Mouse (Mus musculus): ENCODE measurements around the gene Ubald2.
A peak's percentile ranks its signal among the peaks of the same experiment; 100 is the strongest.
"Not testable (repeated sequence)": the region's sequence is repeated elsewhere in the genome, so short reads cannot be mapped to it uniquely, and the experiment has no call there.

The Ubald2 gene

DNA sequence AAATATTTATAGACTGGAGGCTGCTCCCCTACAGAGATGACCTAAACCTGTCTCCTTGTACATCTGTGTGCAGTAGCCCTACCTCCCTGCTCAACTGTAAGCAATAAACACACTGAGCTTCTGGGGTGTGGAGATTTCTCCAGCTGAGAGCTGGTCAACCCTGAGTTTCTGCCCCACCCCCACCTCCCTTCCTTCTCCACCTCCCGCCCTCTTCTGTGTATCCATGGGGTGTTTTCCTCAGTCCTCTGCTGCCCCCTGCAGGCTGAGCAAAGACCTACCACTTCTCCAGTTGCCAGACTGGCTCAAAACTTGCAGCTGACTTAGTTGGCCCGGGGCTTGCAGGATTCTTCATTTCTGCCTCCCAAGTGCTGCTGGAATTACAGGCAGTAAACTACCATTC, 29.9 kb downstream of the Ubald2 start:
- DNase-seq (ENCODE audit: low spot score in 2 of 2), result peak; percentile 48 to 84

DNA sequence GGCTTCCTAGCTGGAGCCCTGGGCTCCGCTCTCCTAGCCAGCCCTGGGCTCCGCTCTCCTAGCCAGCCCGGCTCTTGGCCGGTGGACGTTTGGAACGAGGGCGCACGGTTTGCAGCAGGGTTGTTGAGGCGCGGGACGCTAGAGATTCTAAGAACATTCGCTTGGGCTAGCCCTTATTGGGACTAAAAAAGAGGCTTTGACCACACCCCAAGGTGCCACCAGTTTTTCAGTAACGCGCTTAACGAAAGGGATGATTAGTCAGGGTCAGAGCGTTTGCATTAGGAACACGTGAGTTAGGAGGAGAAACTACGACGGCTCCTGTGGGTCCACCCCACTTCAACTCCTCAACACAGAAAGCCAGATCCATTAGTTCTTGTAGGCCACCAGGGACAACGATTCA, 32.2 kb downstream of the Ubald2 start, which contains the start of gene Qrich2:
Gene Qrich2 (minus strand): TSS at position 101 of the 400 bp plus-strand sequence.
- DNase-seq (ENCODE audit: low spot score in 2 of 2), result no peak

DNA sequence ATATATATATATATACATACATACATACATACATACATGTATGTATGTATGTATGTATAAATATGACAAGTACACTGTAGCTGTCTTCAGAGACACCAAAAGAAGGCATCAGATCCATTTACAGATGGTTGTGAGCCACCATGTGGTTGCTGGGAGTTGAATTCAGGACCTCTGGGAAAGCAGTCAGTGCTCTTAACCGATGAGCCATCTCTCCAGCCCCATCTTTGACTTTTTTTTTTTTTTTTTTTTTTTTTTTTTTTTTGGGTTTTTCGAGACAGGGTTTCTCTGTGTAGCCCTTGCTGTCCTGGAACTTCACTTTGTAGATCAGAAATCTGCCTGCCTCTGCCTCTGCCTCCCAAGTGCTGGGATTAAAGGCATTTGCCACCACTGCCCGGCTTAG, 34.4 kb downstream of the Ubald2 start:
- not testable (repeated sequence) for DNase-seq (ENCODE audit: low spot score in 2 of 2)

DNA sequence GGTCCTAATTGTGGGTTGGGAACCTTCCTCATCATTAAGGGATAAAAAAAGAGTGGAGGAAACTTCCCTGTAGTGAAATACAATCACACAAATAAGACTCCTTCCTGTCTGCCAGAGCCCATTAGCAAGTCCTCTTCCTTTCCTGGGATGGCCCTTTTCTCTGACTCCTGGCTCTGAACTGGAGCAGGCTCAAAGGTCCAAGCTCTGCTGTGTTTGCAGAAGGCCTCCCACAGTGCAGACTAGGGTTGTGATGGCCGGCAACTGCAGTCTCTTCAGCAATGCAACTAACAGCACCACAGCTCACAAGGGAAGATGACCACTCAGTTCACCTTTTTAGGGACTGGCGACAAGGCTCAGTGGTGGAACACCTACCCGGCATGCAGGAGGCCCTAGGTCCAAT, 36.4 kb downstream of the Ubald2 start:
- no peak for DNase-seq (ENCODE audit: low spot score in 2 of 2)

DNA sequence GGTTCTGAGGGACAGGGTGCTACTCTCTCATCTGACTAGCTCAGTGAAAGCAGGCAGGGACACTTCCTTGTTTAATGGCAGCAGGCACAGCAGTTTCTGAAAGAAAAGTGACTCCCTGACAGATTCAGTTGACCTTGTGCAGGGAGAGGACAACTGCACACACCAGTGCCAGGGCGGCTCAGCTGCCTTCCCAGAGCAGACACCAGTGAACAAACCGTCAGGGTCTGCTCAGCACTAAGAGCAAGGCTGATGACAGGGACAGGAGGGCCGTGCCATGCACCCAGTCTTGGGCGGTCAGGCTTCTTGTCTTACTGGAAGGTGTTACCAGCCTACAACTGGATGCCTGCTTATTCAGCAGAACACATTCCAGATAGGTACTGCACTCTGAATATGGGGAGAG, 37.0 kb downstream of the Ubald2 start:
- no peak for DNase-seq (ENCODE audit: low spot score in 2 of 2)

DNA sequence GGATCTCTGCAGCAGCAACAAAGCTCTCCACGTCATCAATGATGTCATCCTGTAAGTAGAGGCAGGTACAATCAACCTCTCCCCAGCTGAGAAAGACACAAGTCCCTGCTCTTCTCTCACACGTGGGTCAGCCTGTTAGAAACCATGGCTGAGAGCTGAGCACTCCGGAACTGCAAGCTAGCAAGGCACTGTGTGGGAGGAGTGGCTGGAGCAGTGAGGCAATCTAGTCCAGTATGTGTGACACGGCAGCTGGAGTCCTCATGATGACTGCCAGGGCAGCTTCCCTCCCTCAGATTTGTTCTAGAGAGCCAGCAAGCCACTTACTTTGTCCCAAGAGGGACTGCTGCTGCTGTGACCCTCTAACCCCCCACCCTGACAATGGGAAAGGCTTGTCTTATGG, 38.4 kb downstream of the Ubald2 start:
- no peak for DNase-seq (ENCODE audit: low spot score in 2 of 2)

DNA sequence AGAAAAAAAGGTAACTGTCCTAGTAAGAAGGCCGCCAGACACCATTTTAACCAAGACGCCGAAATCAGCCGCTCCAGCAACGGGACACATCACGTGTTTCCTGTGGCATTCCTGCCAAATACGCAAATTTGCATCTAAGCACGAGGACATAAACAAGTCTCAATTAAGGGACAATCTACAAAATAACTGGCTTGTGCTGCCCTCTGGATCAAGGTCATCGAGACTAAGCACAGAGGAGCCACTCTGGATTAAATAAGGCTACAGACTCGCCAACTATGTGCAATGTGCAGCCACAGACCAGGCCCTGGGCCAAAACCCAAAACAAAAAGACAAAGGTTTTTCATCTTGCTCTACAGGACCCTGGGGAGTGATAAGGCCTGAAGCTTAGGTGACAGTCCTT, 42.1 kb downstream of the Ubald2 start:
- no peak for DNase-seq (ENCODE audit: low spot score in 2 of 2)

DNA sequence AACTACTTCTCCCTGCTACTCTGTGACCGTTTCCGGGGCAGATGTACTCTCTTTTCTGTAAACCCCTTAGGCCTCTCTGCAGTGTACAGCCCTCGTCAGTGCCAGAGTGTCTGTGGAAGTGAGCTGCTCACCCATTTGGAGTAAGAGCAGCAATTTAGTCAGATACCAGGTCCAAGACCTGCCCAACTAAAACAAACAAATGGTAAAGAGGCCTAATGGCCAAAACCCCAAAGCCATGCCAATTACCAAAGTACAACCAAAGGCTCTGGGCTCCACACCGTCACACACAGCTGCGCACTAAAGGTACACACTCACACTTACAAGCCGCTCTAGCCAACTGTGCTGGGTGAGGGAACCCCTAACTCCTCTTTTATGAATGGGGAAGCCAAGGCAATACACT, 42.8 kb downstream of the Ubald2 start:
- no peak for DNase-seq (ENCODE audit: low spot score in 2 of 2)

DNA sequence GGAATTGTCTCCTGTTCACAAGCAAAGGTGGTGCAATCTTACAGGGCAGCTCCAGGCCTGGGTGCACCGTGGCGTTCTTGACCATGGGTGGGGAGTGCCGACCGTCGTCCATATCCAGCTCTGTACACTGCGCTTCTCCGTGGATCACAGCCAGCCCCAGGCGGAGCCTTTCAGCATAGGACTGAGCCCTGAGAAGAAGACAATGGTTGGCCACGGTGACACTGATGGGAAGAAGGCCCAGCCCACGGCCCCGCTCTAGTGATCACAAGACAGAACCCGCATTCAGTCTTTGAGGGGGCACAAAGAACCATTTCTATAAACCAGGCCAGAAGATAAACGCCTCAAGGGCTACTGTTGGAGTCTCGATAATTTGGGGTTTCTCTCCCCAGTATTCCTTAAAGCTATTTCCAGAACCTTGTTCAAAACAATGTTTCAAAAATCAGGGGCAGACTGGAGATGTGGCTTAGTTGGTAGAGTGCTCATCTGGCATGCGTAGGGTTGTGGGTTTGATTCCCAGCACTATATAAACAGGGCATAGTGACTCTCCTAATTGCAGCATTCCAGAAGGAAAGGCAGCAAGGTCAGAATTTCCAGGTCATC, 43.4 kb downstream of the Ubald2 start:
- no peak for DNase-seq (ENCODE audit: low spot score in 2 of 2)

DNA sequence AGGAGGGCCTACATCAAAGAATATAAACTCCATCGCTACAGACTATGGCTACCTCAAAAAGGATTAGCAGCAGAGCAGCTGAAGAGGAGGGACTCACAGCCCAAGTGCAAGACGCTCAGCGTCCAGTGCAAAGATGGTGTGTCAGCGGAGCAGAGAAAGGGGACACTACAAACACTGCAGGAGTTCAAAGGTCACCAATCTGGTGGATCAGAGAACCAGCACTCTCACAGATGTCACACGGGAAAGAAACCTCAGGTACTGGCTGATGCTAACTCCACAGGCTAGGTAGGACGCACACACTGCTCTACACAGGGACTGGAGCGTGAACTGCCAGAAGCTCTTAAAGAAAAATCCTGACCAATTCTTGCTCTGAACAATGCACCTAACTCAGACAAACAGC, 45.1 kb downstream of the Ubald2 start:
- no peak for DNase-seq (ENCODE audit: low spot score in 2 of 2)

DNA sequence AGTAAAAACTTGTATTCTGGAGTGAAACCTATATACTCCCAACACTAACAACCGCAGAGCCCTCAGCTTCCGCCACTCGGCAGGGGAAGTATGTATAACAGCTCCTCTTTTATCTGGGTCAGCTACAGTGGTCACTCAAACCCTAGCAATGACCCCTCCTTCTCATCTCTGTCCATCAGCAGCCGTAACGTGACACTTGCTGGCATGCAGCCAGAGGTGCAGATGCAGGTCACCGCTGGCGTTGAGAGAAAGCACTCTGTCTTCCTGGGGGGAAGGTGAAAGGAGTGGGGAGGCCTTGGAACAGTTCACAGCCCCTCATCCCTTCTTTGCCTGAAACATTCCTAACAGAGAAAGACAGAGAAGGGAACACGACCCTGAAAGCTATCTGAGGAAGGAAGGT, 45.9 kb downstream of the Ubald2 start:
- DNase-seq (ENCODE audit: low spot score in 2 of 2), result no peak

DNA sequence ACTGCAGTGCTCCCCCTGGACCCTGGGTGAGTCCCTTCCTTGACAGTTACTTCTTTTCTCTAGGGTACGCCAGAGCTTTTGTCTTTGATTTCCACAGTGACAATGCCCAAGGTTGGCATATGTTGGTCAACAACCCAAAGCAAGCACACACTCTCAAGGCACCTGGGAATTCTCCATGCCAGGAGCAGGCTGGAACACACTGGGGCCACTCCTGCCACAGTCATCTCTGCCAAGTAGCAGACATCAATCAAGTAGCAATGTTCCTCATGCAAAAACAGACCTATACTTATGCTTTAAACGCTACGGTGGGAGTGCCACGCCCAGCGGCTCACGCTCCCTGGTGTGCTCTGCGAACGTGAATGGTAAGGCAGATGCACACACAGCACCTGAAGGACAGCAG, 47.1 kb downstream of the Ubald2 start:
- no peak for DNase-seq (ENCODE audit: low spot score in 2 of 2)

DNA sequence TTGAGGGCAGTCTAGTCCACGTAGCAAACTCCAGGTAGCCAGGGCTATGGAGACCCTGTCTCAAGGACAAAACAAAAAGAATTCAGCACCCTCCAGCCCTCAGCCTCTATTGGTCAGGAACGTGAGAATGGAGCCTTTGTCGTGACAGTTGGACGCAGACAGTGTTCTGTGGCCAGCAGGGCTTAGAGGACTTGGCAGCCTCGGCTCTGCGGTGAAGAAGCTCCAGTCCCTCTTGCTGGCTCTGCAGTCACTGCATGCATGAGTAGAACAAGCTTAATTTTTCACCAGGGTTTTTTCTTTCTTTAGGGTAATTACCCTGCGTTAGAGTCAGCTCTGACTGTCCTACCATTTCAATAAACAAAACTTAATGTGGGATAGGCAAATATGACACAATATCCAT, 47.9 kb downstream of the Ubald2 start:
- no peak for DNase-seq (ENCODE audit: low spot score in 2 of 2)

DNA sequence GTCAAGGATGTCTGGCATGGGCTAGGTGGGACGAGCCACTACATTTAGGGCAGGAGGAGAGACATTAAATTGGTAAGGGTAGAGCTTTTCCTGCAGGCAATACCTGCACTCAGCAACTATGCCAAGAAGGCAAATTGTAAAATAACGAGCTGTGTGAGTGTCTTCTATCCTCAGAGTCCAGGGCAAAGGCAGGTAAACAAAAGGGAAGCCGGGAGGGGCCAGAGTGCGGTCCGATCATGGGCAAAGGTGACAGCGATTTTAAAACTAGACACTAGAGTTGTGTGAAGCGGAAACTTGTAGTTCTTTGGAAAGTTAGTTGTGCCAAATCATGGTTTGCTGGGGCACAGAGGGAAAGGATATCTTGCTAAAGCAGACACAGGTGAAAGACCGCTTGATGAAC, 50.4 kb downstream of the Ubald2 start:
- no peak for DNase-seq (ENCODE audit: low spot score in 2 of 2)

DNA sequence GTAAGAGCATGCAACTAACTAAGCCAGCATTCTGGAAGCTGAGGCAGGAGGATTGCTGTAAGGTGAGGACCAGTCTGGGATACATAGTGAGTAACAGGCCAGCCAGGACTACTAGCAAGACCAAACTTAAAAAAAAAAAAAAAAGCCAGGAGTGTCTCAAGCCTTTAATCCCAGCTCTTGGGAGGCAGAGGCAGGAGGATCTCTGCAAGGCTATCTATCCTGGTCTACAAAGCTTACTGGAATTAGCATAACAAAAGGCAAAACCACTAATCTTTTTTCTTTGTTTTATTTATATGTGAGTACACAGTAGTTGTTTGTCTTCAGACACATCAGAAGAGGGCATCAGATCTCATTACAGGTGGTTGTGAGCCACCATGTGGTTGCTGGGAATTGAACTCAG, 54.3 kb downstream of the Ubald2 start:
- no peak for DNase-seq (ENCODE audit: low spot score in 2 of 2)
